Mouse (Mus musculus): ENCODE measurements around the gene Spint1.
A peak's percentile ranks its signal among the peaks of the same experiment; 100 is the strongest.

Gene Spint1

DNA sequence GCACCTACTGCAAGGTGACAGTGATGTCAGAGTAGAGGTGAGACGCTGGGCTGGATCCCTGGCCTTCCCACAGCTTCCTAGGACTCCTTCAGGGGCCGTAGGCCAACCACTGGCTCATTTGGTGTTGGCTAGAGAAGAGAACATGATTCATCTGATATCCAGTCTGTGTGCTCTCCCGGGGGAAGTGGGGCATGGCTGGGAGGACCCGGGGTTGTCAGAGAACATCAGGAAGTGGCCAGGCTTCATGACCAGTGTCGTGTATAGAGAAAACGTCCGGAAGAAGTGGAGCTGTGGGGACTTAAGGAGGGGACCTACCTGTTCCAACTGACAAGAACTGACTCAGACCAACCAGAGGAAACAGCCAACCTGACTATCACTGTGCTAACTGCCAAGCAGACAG lies 8.1 kb downstream of the Spint1 start:
- DNase-seq (ENCODE audit: low spot score) = no peak

- no peak for DNase-seq (ENCODE audit: low spot score)
These were observed 10.7 kb downstream of the Spint1 start for GRCm38 (mm10) chr2:119247904-119248303.

DNA sequence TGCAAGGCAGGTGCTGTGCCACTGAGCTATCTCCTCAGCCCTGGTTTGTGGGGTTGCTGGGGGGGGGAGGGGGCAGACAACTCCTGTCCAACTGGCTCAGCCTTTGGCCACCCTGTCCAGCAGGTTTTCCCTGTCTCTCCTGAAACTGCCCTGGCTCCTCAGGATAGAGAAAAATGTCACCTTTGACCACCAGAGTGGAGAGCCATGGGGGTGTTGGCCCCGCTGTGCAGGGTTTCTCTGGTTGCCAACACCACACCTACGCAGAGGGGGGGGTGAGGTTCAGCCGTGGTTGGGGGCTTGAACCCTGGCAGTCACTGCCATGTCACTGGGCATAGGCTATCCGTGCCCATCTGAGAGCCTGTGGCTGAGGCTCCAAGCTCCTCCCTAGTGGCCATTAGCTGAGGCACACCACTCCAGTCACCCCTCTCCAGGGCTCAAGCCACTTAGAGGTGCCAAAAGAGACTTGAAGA lies 12.5 kb downstream of the Spint1 start:
- DNase-seq (ENCODE audit: low spot score) = no peak

GRCm38 (mm10) chr2:119250377-119250776 lies 13.2 kb downstream of the Spint1 start:
- no peak for DNase-seq (ENCODE audit: low spot score)

- DNase-seq (ENCODE audit: low spot score) = peak; percentile 81
These were observed 13.8 kb downstream of the Spint1 start for GRCm38 (mm10) chr2:119250826-119251478.

DNA sequence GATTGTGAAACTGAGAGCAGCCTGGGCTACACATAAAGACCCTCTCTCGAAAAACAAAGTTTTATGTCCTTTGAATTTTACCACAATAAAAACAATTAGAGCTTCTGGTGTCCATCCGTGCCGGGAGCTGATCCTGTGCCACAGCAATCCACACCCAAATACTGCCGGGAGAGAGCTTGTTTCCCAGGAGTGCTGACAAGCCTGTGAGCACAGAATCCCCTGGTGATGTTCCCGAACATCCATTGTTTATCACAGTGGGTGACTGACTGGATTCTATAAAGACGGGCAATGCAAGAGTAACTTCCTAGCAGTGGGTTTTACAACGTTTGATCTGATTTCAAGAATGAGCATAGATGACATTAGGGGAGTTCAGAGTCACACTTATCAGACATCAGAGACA lies 17.8 kb downstream of the Spint1 start:
- no peak for DNase-seq (ENCODE audit: low spot score)

DNA sequence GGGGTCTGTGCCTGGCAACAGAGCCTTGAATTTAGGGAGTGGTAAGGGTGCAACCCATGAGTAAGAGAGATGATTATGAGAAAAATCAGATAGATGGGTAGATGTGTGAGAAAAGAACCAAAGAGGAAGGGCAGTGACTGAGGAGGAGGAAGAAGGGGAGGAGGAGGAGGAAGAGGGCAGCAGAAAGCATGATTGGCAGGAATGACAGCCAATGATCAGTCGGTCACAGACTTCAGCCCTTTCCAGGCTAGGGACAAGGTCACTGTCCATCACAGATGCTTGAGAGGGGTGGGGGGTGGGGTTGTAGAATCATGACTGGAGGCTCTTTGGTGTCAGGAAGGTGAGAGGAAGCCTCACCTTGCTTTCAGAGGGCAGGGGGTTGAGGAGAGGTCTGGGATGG lies 23.4 kb downstream of the Spint1 start:
- DNase-seq (ENCODE audit: low spot score) = no peak

GRCm38 (mm10) chr2:119261326-119261725 lies 24.2 kb downstream of the Spint1 start:
- DNase-seq (ENCODE audit: low spot score) = no peak

GRCm38 (mm10) chr2:119262978-119263377 lies 25.8 kb downstream of the Spint1 start:
- DNase-seq (ENCODE audit: low spot score) = no peak

- DNase-seq (ENCODE audit: low spot score) = no peak
These were observed 26.7 kb downstream of the Spint1 start for GRCm38 (mm10) chr2:119263813-119264212.

DNA sequence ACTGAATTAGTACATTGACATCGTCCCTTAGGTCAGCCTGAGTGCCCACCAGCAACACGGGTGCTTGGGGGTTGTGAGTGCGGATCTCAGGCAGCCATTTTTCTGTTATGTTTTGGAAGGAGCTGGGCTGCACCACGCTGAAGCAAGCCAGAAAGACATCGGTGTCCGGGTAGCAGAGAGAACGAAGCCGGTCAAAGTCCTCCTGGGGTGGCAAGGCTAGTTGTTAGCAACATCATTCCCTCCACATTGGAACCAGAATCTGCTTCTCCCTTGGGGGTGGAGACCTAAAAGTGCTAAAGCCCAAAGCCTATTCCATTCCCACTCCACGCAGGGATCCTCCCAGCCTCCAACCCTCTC lies 33.1 kb downstream of the Spint1 start:
- DNase-seq (ENCODE audit: low spot score) = no peak

DNA sequence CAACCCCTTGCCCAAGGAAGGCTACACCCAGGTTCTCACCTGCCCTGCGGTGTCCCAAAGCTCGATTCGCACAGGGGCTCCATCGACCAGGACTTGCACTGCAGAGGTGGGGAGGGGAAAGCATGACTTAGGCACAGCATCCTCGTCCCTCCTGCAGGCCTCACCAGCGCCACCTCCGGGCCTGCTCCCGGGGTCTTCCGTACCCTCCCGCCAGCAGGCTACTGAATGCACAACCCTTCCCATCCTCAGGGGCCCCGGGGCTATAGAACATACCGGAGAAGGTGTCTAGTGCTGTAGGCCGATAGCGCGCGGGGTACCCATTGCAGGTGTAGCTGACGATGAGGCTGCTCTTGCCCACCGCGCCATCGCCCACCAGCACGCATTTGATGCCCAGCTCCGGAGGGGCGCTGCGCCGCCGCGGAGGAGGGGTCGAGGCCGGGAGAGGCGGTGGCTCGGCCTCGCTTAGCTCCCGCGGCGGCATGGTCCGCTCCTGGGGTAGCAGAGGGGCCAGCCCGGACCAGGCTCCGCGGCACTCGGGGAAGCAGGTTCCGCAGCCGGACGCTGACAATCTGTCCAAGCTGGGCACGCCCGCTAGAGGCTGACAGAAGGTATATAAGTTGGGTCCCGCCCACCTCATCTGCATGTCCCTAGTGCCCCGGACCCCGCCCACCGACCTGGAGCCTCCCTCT lies 33.6 kb downstream of the Spint1 start, which contains the start of gene Rhov:
Gene Rhov, minus strand, starts transcription at position 630 of the 689 bp plus-strand sequence.
- DNase-seq (ENCODE audit: low spot score) = peak; percentile 35

DNA sequence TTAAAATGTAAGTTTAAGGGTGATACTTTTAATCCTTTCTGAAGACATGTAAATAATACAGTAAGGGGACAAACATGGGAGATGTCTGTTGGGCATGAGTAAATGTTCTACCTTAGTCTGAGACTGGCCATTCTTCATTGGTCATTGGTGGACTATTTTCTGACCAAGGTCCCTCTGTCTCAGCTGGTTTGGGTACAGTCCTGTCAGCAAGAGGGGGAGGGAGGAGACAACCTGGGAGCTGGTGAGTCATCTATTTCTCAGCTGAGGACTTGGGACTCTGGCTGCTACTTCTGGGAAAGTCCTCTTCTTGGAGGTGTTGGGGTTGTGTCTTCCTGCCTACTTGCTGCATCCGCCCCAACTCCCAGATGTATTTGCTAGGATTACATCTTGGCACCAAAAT lies 37.0 kb downstream of the Spint1 start:
- DNase-seq (ENCODE audit: low spot score) = no peak

- no peak for DNase-seq (ENCODE audit: low spot score)
These were observed 39.8 kb downstream of the Spint1 start for GRCm38 (mm10) chr2:119276926-119277325.

- no peak for DNase-seq (ENCODE audit: low spot score)
These were observed 40.6 kb downstream of the Spint1 start for GRCm38 (mm10) chr2:119277810-119278209.

DNA sequence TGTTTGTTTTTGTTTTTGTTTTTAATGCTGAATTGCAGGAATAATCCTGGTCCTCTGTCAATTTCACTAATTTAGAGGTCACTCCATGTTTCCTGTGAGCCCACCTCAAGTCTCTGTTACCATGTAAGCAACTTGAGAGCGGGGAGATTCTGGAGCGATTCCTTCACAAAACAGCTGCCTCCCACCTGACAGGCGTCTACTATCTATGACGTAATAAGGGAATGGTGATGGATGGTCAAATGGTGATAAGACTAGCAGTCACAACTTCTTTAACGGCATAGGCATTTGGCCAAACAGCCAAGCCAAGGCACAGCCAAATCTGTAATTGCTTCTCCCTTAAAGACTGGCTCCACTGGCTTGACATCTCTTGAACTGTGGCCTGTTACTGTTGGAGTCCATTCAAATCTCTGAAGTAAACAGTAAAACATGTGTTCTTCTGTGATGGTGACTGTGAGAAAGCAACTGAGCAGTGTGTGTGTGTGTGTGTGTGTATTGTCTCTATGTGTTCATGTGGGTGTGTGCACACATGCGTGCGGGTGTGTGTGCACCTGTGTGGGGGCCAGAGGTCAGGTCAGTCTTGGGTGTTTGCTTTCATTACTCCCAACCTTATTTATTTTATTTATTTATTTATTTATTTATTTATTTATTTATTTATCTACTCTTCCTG lies 44.9 kb downstream of the Spint1 start:
- DNase-seq (ENCODE audit: low spot score) = no peak

- no peak for DNase-seq (ENCODE audit: low spot score)
These were observed 50.2 kb downstream of the Spint1 start for GRCm38 (mm10) chr2:119287372-119287771.

DNA sequence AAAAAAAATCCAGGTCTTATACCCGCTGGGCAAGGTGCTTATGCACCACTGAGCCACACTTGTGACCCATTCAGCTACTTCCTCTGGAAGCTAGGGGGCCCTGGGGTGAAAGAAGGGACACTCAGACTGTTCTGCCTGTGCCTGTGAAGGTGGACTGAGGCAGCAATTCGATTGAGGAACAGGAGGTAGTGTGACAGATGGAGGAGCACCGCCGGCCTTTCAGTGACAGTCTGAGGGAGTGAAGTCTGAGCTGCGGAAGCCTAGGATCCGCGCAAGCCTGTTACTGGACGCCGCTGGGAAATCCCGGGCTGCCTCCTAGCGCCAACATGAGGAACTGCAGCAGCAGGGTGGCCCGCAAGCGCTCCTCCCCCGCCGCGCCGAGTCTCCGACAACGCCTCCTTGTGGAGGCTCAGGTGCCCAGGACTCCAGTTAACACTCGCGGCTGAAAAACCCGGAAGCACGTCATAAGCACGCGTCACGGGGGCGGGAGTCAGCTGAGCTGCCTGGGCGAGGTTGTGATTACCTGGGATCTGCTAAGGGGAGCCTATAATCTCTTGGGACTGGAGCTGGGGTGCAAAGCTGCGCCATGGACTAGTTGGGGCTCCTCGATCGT lies 51.2 kb downstream of the Spint1 start, which contains the start of gene Vps18:
Gene Vps18, plus strand, starts transcription at position 471 of the 613 bp plus-strand sequence.
- DNase-seq (ENCODE audit: low spot score) = peak; percentile 98

DNA sequence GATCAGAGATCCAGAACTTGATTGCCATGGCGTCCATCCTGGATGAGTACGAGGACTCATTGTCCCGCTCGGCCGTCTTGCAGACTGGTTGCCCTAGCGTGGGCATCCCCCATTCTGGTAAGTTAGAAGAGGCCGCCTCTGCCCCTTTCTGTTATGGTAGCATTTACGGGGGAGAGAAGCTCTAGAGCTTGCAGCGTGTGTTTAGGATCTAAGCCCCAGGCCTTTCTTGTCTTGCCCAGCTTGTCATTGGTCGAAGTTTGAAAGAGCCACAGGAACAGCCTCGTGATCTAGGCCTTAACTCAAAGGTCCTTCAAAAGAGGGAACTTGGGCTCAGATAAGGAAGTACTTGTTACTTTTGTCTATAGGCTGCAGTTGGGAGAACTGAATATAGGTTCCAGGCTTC lies 51.9 kb downstream of the Spint1 start:
- DNase-seq (ENCODE audit: low spot score) = no peak

DNA sequence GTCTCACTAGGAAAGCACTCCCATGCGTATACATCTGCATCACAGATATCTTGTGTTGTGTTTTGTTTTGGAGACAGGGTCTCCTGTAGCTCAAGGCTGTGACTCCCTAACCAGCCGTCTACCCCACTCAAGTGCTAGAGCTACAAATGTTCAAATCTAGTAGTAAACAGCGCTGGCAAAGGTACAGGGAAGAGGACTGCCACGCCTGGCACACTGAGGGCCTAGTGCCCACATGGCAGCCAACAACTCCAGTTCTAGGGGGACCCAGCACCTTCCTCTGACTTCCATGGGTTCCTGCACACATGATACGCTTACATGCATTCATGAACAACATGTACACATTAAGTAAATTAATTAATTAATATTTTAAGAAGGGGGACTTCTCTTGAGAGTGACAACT lies 55.1 kb downstream of the Spint1 start:
- no peak for DNase-seq (ENCODE audit: low spot score)

- DNase-seq (ENCODE audit: low spot score) = no peak
These were observed 55.7 kb downstream of the Spint1 start for GRCm38 (mm10) chr2:119292852-119293251.

GRCm38 (mm10) chr2:119293311-119293710 lies 56.1 kb downstream of the Spint1 start:
- no peak for DNase-seq (ENCODE audit: low spot score)

Measured in T-cell, adult 2 months (primary cell).